Mouse (Mus musculus): ENCODE data around the gene Vmn2r56. TPM values are rescaled to one million over a fixed set of nuclear protein-coding genes. Genes with fewer than 3 reads are reported as not detected.
"Not testable (repeated sequence)": the region's sequence is repeated elsewhere in the genome, so short reads cannot be mapped to it uniquely, and the experiment has no call there.

Gene Vmn2r56
- not detected in 2 replicates for polyA plus RNA-seq (2016; fragmentation: Nextera tagmentation; extraction: Ambion mirVana)

DNA sequence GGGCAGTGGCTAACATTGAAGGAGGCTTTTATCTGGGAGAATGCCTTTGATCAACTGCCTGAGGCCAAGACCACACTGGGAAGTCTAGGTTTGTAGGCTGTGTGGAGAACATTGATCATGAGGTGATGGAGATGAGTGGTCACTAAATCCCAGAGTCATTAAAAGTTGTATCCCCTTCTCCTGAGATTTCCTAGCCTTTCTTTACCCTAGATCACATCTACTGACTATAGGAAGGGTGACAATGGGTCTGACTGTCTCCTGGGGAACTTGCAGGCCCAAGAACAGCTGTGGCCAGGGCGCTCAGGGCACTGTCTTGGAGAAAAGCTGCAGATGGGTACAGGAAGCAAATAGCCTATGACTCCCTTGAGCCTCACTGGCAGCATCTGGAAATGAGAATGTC is at the start of gene Vmn2r56:
TSS of gene Vmn2r56 (minus strand) at position 101 of the 400 bp plus-strand sequence.
- Histone ChIP-seq H3K4me2 (no peak within 1 kb of the TSS), H3K27me3 (no peaks in the 10 kb centered on the region), H3K4me3 (replicated peaks) (no peak within 1 kb of the TSS), H3K9me3 (peaks cover 8% of the 10 kb centered on the region; the same call in 1 of the 2 replicates), H3K9ac (no peak within 1 kb of the TSS), H3K36me3 (replicated peaks) (no peaks in the 10 kb centered on the region), H3K4me1 (no peaks in the 10 kb centered on the region), H3K27ac (no peak within 1 kb of the TSS)
- ATAC-seq (ENCODE audit: low FRiP score), result no peak
- 42% methylated on average over 1 of the region's 1 CpGs for WGBS

DNA sequence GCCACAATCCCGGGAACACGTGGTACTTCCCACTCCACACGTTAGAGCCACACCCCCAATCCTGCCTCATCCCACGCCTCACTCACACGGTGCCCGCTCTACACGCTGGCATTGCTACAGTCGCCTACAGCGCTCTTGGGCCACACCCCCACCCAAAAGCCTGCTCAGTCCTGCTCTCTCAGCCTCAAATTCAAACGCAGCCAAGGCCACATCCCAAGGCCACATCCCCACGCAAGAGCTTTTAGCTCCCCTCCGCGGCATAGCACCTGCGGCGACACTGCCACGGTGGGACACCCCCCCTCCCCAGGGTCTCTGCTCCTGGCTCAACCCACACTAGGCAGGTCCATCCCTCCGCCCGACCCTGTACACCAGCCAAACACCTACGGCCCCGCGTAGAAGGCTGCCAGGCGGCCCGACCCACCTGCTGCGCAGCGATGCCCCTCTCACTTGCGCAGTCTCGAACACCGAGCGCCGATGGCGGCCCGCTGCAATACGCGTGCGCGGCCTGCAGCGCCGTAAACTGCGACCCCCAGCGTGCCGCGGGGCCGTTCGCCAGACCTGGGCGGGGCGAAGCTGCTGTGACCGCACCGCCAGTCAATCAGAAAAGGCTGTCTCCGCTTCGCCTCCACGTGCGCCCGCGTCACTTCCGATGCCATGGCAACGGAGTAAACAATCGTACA is 45.5 kb upstream of the Vmn2r56 start:
- Histone ChIP-seq H3K36me3 (replicated peaks) (peaks cover 1% of the 10 kb centered on the region), H3K9me3 (no peaks in the 10 kb centered on the region), H3K4me2 (peak overlapping the region; percentile 89), H3K4me1 (peaks cover 9% of the 10 kb centered on the region), H3K27me3 (no peaks in the 10 kb centered on the region), H3K4me3 (replicated peaks) (peak overlapping the region; percentile 66), H3K9ac (peak overlapping the region; percentile 71), H3K27ac (no peak overlapping the region)
- WGBS, result under 1% methylated on average over 57 of the region's 57 CpGs
- peak; percentile 96 for ATAC-seq (ENCODE audit: low FRiP score)

DNA sequence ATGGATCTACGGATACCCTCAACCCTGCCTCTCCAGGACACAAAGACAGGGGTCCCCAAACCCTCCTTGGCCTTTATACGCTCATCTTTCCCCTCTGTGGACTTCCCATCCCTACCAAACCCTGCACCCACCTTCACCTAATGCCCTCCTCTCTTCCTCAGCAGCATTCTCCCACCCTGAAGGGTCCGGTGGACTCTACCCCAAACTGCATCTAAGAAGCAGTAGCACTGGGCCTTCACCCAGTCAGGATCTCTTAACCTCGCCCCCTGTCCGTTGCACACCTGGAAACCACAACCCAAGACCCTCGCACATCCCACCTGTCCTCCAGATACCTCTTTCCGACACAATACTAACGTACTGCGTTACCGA is 45.0 kb upstream of the Vmn2r56 start:
- H3K36me3 ChIP-seq (replicated peaks), result peaks cover 6% of the 10 kb centered on the region
- peak overlapping the region; percentile 66 for H3K4me3 ChIP-seq (replicated peaks)
- no peaks in the 10 kb centered on the region for H3K9me3 ChIP-seq
- no peak for ATAC-seq (ENCODE audit: low FRiP score)
- peak overlapping the region; percentile 71 for H3K9ac ChIP-seq
- H3K4me1 ChIP-seq, result peaks cover 9% of the 10 kb centered on the region
- WGBS, result 22% methylated on average over 10 of the region's 10 CpGs
- H3K4me2 ChIP-seq, result peak overlapping the region; percentile 89
- H3K27ac ChIP-seq, result no peak overlapping the region
- no peaks in the 10 kb centered on the region for H3K27me3 ChIP-seq

DNA sequence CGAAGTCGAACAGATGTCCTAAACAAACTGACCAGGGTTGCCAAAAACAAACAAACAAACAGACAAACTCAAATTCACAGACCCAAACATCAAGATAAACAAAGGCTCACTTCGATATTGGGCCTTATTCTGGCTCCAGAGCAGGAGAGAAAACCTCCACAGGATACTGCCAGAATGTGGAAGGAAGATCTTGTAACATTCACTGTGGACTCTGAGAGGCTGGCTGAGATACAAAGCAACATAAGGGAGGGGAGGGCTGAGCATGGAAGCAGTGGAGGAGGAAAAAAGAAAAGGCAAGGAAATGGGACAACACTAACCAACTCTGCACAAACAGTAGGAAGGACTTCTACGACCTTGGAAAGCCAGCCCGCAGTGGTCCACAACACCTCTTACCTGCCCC is 44.3 kb upstream of the Vmn2r56 start:
- Histone ChIP-seq H3K27me3 (no peaks in the 10 kb centered on the region), H3K9me3 (no peaks in the 10 kb centered on the region), H3K4me2 (peak overlapping the region; percentile 89), H3K4me1 (peaks cover 9% of the 10 kb centered on the region), H3K9ac (no peak overlapping the region), H3K4me3 (replicated peaks) (no peak overlapping the region), H3K27ac (no peak overlapping the region), H3K36me3 (replicated peaks) (peaks cover 13% of the 10 kb centered on the region)
- ATAC-seq (ENCODE audit: low FRiP score), result no peak
- 91% methylated on average over 5 of the region's 5 CpGs for WGBS

DNA sequence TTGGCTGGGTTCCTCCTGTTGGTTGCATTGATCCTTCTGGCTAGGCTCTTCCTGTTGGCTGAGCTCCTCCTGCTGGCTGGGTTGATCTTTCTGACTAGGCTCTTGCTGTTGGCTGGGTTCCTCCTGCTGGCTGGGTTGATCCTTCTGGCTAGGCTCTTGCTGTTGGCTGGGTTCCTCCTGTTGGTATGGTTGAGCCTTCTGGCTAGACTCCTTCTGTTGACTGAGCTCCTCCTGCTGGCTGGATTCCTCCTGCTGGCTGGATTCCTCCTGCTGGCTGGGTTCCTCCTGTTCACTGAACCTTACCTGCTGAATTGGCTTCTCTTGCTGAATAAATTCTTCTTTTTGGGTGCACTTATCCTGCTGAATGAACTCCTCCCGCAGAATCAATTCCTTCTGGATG is 39.8 kb upstream of the Vmn2r56 start:
- no peak overlapping the region for H3K9ac ChIP-seq
- no peak overlapping the region for H3K4me2 ChIP-seq
- peaks cover 44% of the 10 kb centered on the region for H3K36me3 ChIP-seq (replicated peaks)
- ATAC-seq (ENCODE audit: low FRiP score), result no peak
- no peaks in the 10 kb centered on the region for H3K9me3 ChIP-seq
- H3K4me1 ChIP-seq, result peaks cover 6% of the 10 kb centered on the region; the same call in 1 of the 2 replicates
- no peaks in the 10 kb centered on the region for H3K27me3 ChIP-seq
- 100% methylated on average over 1 of the region's 1 CpGs for WGBS
- H3K4me3 ChIP-seq (replicated peaks), result no peak overlapping the region
- no peak overlapping the region for H3K27ac ChIP-seq

DNA sequence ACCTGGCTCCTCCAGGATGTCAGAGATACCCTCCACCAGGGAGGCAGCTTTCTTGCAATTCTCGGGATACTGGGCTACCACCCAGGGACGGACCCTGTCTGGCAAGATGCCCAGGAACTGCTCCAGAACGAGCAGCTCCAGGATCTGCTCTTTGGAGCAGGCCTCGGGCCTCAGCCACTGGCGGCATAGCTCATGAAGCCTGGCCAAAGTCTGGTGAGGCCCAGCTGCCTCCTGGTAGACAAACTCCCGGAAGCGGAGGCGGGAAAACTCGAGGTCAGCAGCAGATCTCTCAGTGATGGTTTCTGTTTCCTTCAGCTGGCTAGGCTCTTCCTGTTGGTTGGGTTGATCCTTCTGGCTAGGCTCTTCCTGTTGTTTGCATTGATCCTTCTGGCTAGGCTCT is 39.3 kb upstream of the Vmn2r56 start:
- ATAC-seq (ENCODE audit: low FRiP score), result no peak
- Histone ChIP-seq H3K9me3 (no peaks in the 10 kb centered on the region), H3K27me3 (no peaks in the 10 kb centered on the region), H3K9ac (no peak overlapping the region), H3K4me1 (peaks cover under 1% of the 10 kb centered on the region; the same call in 1 of the 2 replicates), H3K4me2 (no peak overlapping the region), H3K27ac (no peak overlapping the region), H3K36me3 (replicated peaks) (peaks cover 49% of the 10 kb centered on the region), H3K4me3 (replicated peaks) (no peak overlapping the region)
- WGBS, result 91% methylated on average over 9 of the region's 9 CpGs

DNA sequence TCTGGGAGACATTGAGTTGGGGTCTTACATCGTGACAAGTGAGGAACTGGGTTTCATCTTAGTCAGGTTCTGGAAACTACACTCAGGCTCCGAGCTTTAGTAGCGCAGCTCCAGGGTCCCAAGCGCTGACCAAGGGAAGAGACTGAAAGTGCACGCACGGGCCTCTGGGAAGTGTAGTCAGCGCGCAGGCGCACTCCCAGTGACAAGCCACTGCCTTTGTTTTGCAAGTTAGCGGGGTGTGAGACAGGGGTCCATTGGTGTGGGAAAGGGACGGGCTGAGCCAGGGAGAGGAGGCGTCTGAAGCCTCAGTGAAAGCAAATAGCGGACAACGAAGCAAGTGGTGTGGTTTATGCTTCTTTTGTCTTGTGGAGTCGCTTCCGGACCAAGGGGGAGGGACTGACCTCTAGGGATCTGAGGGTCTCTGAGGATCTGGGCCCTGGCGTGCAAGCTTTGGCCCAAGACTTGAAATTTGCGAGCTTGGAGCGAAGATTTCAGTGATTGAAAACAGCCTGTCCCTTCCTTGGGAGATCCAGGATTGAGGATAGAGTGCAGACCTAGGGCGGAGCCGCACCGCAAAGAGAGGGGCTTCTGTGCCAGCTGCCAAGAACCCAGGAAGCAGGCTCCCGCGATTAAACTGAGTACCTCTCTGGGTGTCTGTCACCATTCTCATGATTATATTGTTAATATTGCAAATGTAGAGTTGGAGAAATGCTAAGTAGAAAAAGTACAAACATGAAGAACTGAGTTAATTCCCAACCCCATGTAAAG is 14.8 kb upstream of the Vmn2r56 start:
- no peaks in the 10 kb centered on the region for H3K36me3 ChIP-seq (replicated peaks)
- no peak overlapping the region for H3K27ac ChIP-seq
- no peak overlapping the region for H3K9ac ChIP-seq
- peaks cover 16% of the 10 kb centered on the region for H3K9me3 ChIP-seq
- H3K4me2 ChIP-seq, result no peak overlapping the region
- no peak overlapping the region for H3K4me3 ChIP-seq (replicated peaks)
- H3K27me3 ChIP-seq, result no peaks in the 10 kb centered on the region
- H3K4me1 ChIP-seq, result no peaks in the 10 kb centered on the region
- WGBS, result 68% methylated on average over 24 of the region's 24 CpGs
- ATAC-seq (ENCODE audit: low FRiP score), result no peak

DNA sequence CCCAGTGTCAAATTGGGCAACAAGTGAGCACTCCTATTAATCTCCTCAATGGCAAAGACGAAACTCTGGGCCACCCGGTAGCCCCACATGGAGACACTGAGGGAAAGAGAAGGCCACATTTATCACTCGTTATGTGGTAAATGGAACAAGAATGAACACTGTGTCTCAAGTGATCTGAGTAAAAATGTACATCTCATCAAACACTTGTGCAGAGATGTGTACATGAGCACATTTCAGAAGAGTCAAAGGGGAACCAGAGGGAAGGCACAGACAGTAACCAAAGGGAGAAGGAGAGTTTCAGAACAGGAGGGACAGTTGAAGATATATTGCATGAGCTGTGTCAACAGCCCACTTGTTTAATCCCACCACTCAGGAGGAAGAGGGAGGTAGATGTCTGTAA is 49.9 kb downstream of the Vmn2r56 start, which contains the start of gene Vmn2r55:
TSS of gene Vmn2r55 (minus strand) at position 101 of the 400 bp plus-strand sequence.
- H3K36me3 ChIP-seq (replicated peaks); ATAC-seq (ENCODE audit: low FRiP score); H3K4me1 ChIP-seq; H3K4me3 ChIP-seq (replicated peaks); H3K9ac ChIP-seq; H3K27ac ChIP-seq; H3K27me3 ChIP-seq; H3K4me2 ChIP-seq; H3K9me3 ChIP-seq: not testable (repeated sequence)
- WGBS, result 94% methylated on average over 3 of the region's 3 CpGs

DNA sequence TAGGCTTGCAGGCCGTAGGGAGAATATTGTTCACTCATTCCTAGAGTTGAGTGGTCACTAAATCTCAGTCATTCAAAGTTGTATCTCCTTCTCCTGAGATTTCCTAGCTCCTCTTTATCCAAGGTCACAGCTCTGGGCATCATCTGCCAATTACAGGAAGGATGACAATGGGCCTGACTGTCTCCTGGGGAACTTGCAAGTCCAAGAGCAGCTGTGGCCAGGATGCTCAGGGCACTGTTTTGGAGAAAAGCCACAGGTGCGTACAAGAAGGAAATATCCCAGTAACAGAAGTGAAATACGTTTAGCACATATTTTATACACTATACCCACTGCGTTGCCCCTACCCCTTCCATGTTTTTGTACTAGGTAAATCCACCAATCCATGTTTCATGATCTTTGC is 94.6 kb downstream of the Vmn2r56 start, which contains the start of gene Vmn2r54:
TSS of gene Vmn2r54 (minus strand) at position 101 of the 400 bp plus-strand sequence.
- H3K9me3 ChIP-seq; H3K27me3 ChIP-seq; H3K4me2 ChIP-seq; H3K4me3 ChIP-seq (replicated peaks); ATAC-seq (ENCODE audit: low FRiP score); H3K27ac ChIP-seq; H3K36me3 ChIP-seq (replicated peaks); H3K9ac ChIP-seq; H3K4me1 ChIP-seq: not testable (repeated sequence)
- 84% methylated on average over 3 of the region's 4 CpGs for WGBS

Other genes with a start within 250 kb of the Vmn2r56 start
- not detected in 2 replicates for gene 2900092C05Rik, start 222.5 kb downstream of the Vmn2r56 start, polyA plus RNA-seq (2016; fragmentation: Nextera tagmentation; extraction: Ambion mirVana)
- gene Vmn2r53, start 126.2 kb downstream of the Vmn2r56 start, polyA plus RNA-seq (2016; fragmentation: Nextera tagmentation; extraction: Ambion mirVana), result 0.01 TPM in 1 of 2 replicates, not detected in the other
- gene Vmn2r54, start 94.7 kb downstream of the Vmn2r56 start, polyA plus RNA-seq (2016; fragmentation: Nextera tagmentation; extraction: Ambion mirVana), result not detected in 2 replicates
- not detected in 2 replicates for gene Vmn2r55, start 50.0 kb downstream of the Vmn2r56 start, polyA plus RNA-seq (2016; fragmentation: Nextera tagmentation; extraction: Ambion mirVana)
- gene Zscan18, start 68.6 kb upstream of the Vmn2r56 start, polyA plus RNA-seq (2016; fragmentation: Nextera tagmentation; extraction: Ambion mirVana), result 13.6 and 15.2 TPM in 2 replicates
- gene Zfp329, start 83.9 kb upstream of the Vmn2r56 start, polyA plus RNA-seq (2016; fragmentation: Nextera tagmentation; extraction: Ambion mirVana), result 25.4 and 28.2 TPM in 2 replicates
- 32.4 and 34.5 TPM in 2 replicates for gene Zfp110, start 99.8 kb upstream of the Vmn2r56 start, polyA plus RNA-seq (2016; fragmentation: Nextera tagmentation; extraction: Ambion mirVana)
- 6.0 and 6.2 TPM in 2 replicates for gene Zfp128, start 146.2 kb upstream of the Vmn2r56 start, polyA plus RNA-seq (2016; fragmentation: Nextera tagmentation; extraction: Ambion mirVana)
- 13.8 and 15.8 TPM in 2 replicates for gene Zscan22, start 162.8 kb upstream of the Vmn2r56 start, polyA plus RNA-seq (2016; fragmentation: Nextera tagmentation; extraction: Ambion mirVana)
- 585 and 638 TPM in 2 replicates for gene Rps5, start 187.3 kb upstream of the Vmn2r56 start, polyA plus RNA-seq (2016; fragmentation: Nextera tagmentation; extraction: Ambion mirVana)
- 0.81 and 0.83 TPM in 2 replicates for gene Rnf225, start 192.4 kb upstream of the Vmn2r56 start, polyA plus RNA-seq (2016; fragmentation: Nextera tagmentation; extraction: Ambion mirVana)
- 11.3 and 12.4 TPM in 2 replicates for gene Zfp324, start 230.8 kb upstream of the Vmn2r56 start, polyA plus RNA-seq (2016; fragmentation: Nextera tagmentation; extraction: Ambion mirVana)
- gene Zfp446, start 242.8 kb upstream of the Vmn2r56 start, polyA plus RNA-seq (2016; fragmentation: Nextera tagmentation; extraction: Ambion mirVana), result 15.3 and 15.7 TPM in 2 replicates

All from forebrain, embryonic 12.5 days (tissue).